Mouse (Mus musculus) E14TG2a.4 (cell line): ENCODE measurements around the gene Spib.

Experiments
- CTCF ChIP-seq: conservative IDR thresholded peaks from 2 replicates; pipeline ENCODE4 v1.5.1; 2014; ENCODE audit warnings: low read length
- NANOG ChIP-seq: IDR thresholded peaks from 2 replicates; pipeline ENCODE4 v1.6.1; 2014; ENCODE audit warnings: borderline replicate concordance, low read length, mixed read lengths
- POU5F1 ChIP-seq: IDR thresholded peaks from 2 replicates; pipeline ENCODE4 v1.6.1; 2014; ENCODE audit warnings: low read length, borderline replicate concordance

DNA sequence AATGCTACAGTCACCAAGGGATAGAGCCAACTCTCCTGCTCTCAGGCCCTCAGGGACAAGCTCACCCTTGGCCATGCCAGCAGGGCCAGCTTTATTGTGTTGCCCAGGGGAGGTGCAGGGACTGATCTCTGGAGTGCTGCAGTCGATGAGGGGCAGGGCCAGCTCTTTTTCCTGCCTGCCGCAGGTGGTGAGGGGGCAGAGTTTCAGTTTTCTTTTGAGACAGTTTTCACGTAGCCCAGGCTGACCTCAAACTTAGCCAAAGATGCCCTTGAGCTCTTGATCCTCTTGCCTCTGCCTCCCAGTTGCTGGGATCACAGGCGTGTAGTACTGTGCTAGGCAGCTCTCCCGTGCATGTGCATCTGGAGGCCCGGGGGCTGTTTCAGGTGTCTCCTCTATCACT is 39.1 kb upstream of the Spib start:
- TF ChIP-seq CTCF, result no peak
- TF ChIP-seq NANOG, result no peak
- TF ChIP-seq POU5F1, result no peak
